In genomic region chr5:116497205-116497604, GRCm38 (mm10) we compare ENCODE assay signal across 11 mouse cellular contexts.
DNase-seq lines count a peak whose midpoint lies in the region; ATAC-seq and TF ChIP-seq lines count a peak whose summit lies in the region.
"Had no signal": no experiment of that assay in that cellular context is flagged by ENCODE, and none has a peak within 500 bp of the region (broad histone marks: within the 10 kb centered on the region; RNA-seq: fewer than 3 reads in every experiment).

No protein-coding gene starts in this region.

- WGBS in stomach, embryonic 15.5 days = 27% methylated on average over 7 of the region's 7 CpGs
- WGBS in stomach, postnatal 0 days = 28% methylated on average over 7 of the region's 7 CpGs

- ATAC-seq in stomach, embryonic 15.5 days (ENCODE audit: insufficient read depth, low FRiP score, low read depth) = 0 out of 2 replicates have a peak, but pooled peaks have one; percentile 31
- ATAC-seq in stomach, postnatal 0 days (ENCODE audit: low FRiP score, low TSS enrichment) = no peak

- H3K27me3 ChIP-seq in stomach, embryonic 15.5 days (replicated peaks) = no peaks in the 10 kb centered on the region
- H3K27me3 ChIP-seq in stomach, postnatal 0 days (ENCODE audit: control insufficient read depth, insufficient read depth, low read length) = no peaks in the 10 kb centered on the region

- H3K4me1 ChIP-seq in stomach, embryonic 15.5 days = no peaks in the 10 kb centered on the region
- no peaks in the 10 kb centered on the region for H3K4me1 ChIP-seq in stomach, postnatal 0 days (replicated peaks; ENCODE audit: control insufficient read depth, insufficient read depth)

- no peaks in the 10 kb centered on the region for H3K9me3 ChIP-seq in stomach, embryonic 15.5 days
- no peaks in the 10 kb centered on the region for H3K9me3 ChIP-seq in stomach, postnatal 0 days (ENCODE audit: control insufficient read depth, low read length)

- no peak overlapping the region for H3K27ac ChIP-seq in stomach, embryonic 15.5 days
- no peak overlapping the region for H3K27ac ChIP-seq in stomach, postnatal 0 days (replicated peaks)

- no peak for TF ChIP-seq CTCF in stomach, postnatal 0 days (IDR thresholded peaks at IDR 0.05; ENCODE audit: low read depth)

- DNase-seq in adrenal gland, adult 2 months = peak; percentile 57
- no peak for DNase-seq in adrenal gland, adult 18-20 months (ENCODE audit: low spot score in 2 of 2)
- no peak for DNase-seq in stomach, postnatal 0 days (ENCODE audit: low spot score)
- peak; percentile 50 to 83 for DNase-seq in kidney, postnatal 25 days
- no peak for DNase-seq in urinary bladder, postnatal 25 days (ENCODE audit: low spot score)
- no peak for DNase-seq in right cerebral cortex, postnatal 36 days (ENCODE audit: low spot score in 2 of 2)
- DNase-seq in left cerebral cortex, adult 18-20 months (ENCODE audit: low spot score in 2 of 2) = no peak
- DNase-seq: gastrocnemius, postnatal 14 days; heart, postnatal 14 days had no signal

- no peak overlapping the region for H3K4me2 ChIP-seq in stomach, embryonic 15.5 days
- H3K4me2 ChIP-seq in stomach, postnatal 0 days (replicated peaks; ENCODE audit: low read depth) = no peak overlapping the region

- no peaks in the 10 kb centered on the region for H3K36me3 ChIP-seq in stomach, embryonic 15.5 days
- no peaks in the 10 kb centered on the region for H3K36me3 ChIP-seq in stomach, postnatal 0 days (ENCODE audit: control insufficient read depth, insufficient read depth, low read length)

- no peak for TF ChIP-seq EP300 in stomach, postnatal 0 days (optimal IDR thresholded peaks at IDR 0.05)

- no peak overlapping the region for H3K4me3 ChIP-seq in stomach, embryonic 15.5 days (replicated peaks)
- H3K4me3 ChIP-seq in stomach, postnatal 0 days (ENCODE audit: low read depth, low read length) = no peak overlapping the region
- H3K4me3 ChIP-seq: myocyte had no signal

- H3K9ac ChIP-seq in stomach, embryonic 15.5 days = no peak overlapping the region
- no peak overlapping the region for H3K9ac ChIP-seq in stomach, postnatal 0 days (ENCODE audit: low read length)

Comparison
In these comparisons a context has a peak if more than half of its experiments do, and no peak if none do; other contexts are left out.
1. DNase-seq: peak in adrenal gland, adult 2 months (single experiment) and kidney, postnatal 25 days (2 of 2); none in adrenal gland, adult 18-20 months (0 of 2), stomach, postnatal 0 days (single experiment), urinary bladder, postnatal 25 days (single experiment), right cerebral cortex, postnatal 36 days (0 of 2) and left cerebral cortex, adult 18-20 months (0 of 2).